Mouse (Mus musculus): ENCODE measurements around the gene Ift81.
A peak's percentile ranks its signal among the peaks of the same experiment; 100 is the strongest.

Gene Ift81

GRCm38 (mm10) chr5:122541871-122542270, 72.4 kb downstream of the Ift81 start:
- no peak for DNase-seq

- no peak for DNase-seq
These were observed 76.2 kb downstream of the Ift81 start for GRCm38 (mm10) chr5:122538077-122538476.

- no peak for DNase-seq
These were observed 76.7 kb downstream of the Ift81 start for GRCm38 (mm10) chr5:122537654-122538053.

- no peak for DNase-seq
These were observed 80.4 kb downstream of the Ift81 start for GRCm38 (mm10) chr5:122533884-122534283.

GRCm38 (mm10) chr5:122529913-122530604, 84.3 kb downstream of the Ift81 start:
- peak; percentile 37 to 45 for DNase-seq

- DNase-seq = peak; percentile 88 to 94
These were observed 85.0 kb downstream of the Ift81 start for GRCm38 (mm10) chr5:122529316-122529715.

- no peak for DNase-seq
These were observed 85.7 kb downstream of the Ift81 start for GRCm38 (mm10) chr5:122528591-122528990.

- peak in 1 of 2 experiments; percentile 30 for DNase-seq
These were observed 86.6 kb downstream of the Ift81 start for GRCm38 (mm10) chr5:122527761-122528160.

- peak; percentile 81 to 89 for DNase-seq
These were observed 87.2 kb downstream of the Ift81 start for GRCm38 (mm10) chr5:122526878-122527730.

- DNase-seq = peak; percentile 38 to 42
These were observed 87.9 kb downstream of the Ift81 start for GRCm38 (mm10) chr5:122526405-122526804.

GRCm38 (mm10) chr5:122525238-122525931, 88.9 kb downstream of the Ift81 start:
- peak; percentile 20 to 35 for DNase-seq

GRCm38 (mm10) chr5:122524854-122525237, 89.5 kb downstream of the Ift81 start:
- DNase-seq = peak; percentile 73 to 85

GRCm38 (mm10) chr5:122524244-122524643, 90.1 kb downstream of the Ift81 start:
- peak in 1 of 2 experiments; percentile 31 for DNase-seq

- DNase-seq = no peak
These were observed 93.2 kb downstream of the Ift81 start for GRCm38 (mm10) chr5:122521130-122521473.

- peak in 1 of 2 experiments; percentile 55 for DNase-seq
These were observed 93.8 kb downstream of the Ift81 start for GRCm38 (mm10) chr5:122520254-122521129.

GRCm38 (mm10) chr5:122519043-122519660, 95.2 kb downstream of the Ift81 start:
- DNase-seq = no peak

- peak in 1 of 2 experiments; percentile 29 for DNase-seq
These were observed 96.1 kb downstream of the Ift81 start for GRCm38 (mm10) chr5:122518247-122518646.

GRCm38 (mm10) chr5:122516901-122517300, 97.4 kb downstream of the Ift81 start:
- DNase-seq = no peak

GRCm38 (mm10) chr5:122516029-122516730, 98.1 kb downstream of the Ift81 start:
- DNase-seq = no peak

- DNase-seq = no peak
These were observed 100.2 kb downstream of the Ift81 start for GRCm38 (mm10) chr5:122514127-122514521.

Data from kidney, postnatal 36 days (tissue).